Mouse (Mus musculus) MEL (cell line): ENCODE results near the gene Prdm9.

Experiments used
- CTCF ChIP-seq, 3 experiments: IDR thresholded peaks in 2 of 3; conservative IDR thresholded peaks in 1 of 3; 2 replicates each; pipeline ENCODE4 v1.5.1; 2011 to 2012; ENCODE audit warnings: low read length in 3 of 3, low read depth in 2 of 3, mild to moderate bottlenecking in 2 of 3, improper control_type of control experiment in 1 of 3, inconsistent platforms in 1 of 3, mixed read lengths in 1 of 3, moderate library complexity in 1 of 3; ENCODE audit not compliant: control insufficient read depth in 1 of 3, insufficient read depth in 1 of 3, poor library complexity in 1 of 3, severe bottlenecking in 1 of 3
- MYC ChIP-seq: IDR thresholded peaks from 2 replicates; pipeline ENCODE4 v1.6.1; 2011; ENCODE audit warnings: low read depth, mild to moderate bottlenecking, low read length, improper control_type of control experiment, moderate library complexity
- TAL1 ChIP-seq: IDR thresholded peaks from 2 replicates; pipeline ENCODE4 v1.6.1; 2012; ENCODE audit warnings: mild to moderate bottlenecking, inconsistent platforms, low read length, moderate library complexity, mixed read lengths
- USF1 ChIP-seq: IDR thresholded peaks from 2 replicates; pipeline ENCODE4 v1.6.1; 2014; ENCODE audit warnings: low read depth, mild to moderate bottlenecking, inconsistent platforms, low read length, improper control_type of control experiment, moderate library complexity

DNA sequence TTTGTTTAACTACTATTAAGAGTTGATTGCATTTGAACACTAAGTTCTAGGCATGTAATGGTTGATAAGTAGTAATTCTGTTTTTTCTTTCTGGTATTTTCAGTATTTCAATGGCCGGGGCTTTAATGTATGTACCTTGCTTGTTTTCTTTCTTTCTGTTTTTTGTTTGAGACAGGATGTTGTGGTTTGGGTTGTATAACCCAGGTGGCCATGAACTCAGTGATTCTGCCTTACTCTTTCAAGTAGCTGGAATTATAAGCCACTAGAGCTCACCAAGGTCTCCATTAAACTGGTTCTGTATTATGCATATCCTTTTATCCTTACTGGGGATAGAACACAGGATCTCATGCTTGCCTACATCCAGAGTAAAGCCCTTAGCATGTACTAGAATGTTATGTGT lies 45.4 kb downstream of the Prdm9 start:
- no peak for TF ChIP-seq CTCF (IDR thresholded peaks at IDR 0.05 in 2 of 3, conservative IDR thresholded peaks at IDR 0.05 in 1 of 3; ENCODE audit: control insufficient read depth in 1 of 3, insufficient read depth in 1 of 3, low read depth in 2 of 3, low read length in 3 of 3, poor library complexity in 1 of 3, severe bottlenecking in 1 of 3)
- TF ChIP-seq TAL1 = no peak
- TF ChIP-seq USF1 = no peak
- TF ChIP-seq MYC = no peak
